Mouse (Mus musculus) forebrain, embryonic 16.5 days (tissue): ENCODE results near the gene Lmo1. TPM values are rescaled to one million over a fixed set of nuclear protein-coding genes. Genes with fewer than 3 reads are reported as not detected.

Experiments
- ATAC-seq: fragments of 200-750 bp; cut with Nextera tagmentation; 2 replicates; pipeline ENCODE4 v1.8.0; 2017; ENCODE audit warnings: mild to moderate bottlenecking, moderate library complexity
- H3K27ac ChIP-seq: fragments of 300-500 bp; sonication (generic); 2 replicates; pipeline ENCODE4 v1.5.1; 2014; ENCODE audit warnings: low read length, control low read depth
- H3K27me3 ChIP-seq: fragments of 300-500 bp; sonication (generic); replicated peaks from 2 replicates; pipeline ENCODE4 v1.6.1; 2014; ENCODE audit warnings: low read length; ENCODE audit not compliant: control insufficient read depth, insufficient read depth
- H3K36me3 ChIP-seq: fragments of 300-500 bp; sonication (generic); 2 replicates; pipeline ENCODE4 v1.6.1; 2014; ENCODE audit not compliant: control insufficient read depth, insufficient read depth
- H3K4me1 ChIP-seq: fragments of 300-500 bp; sonication (generic); replicated peaks from 2 replicates; pipeline ENCODE4 v1.6.1; 2014; ENCODE audit warnings: low read length; ENCODE audit not compliant: control insufficient read depth, insufficient read depth
- H3K4me2 ChIP-seq: fragments of 300-500 bp; sonication (generic); 2 replicates; pipeline ENCODE4 v1.6.1; 2014; ENCODE audit warnings: mild to moderate bottlenecking, low read length, control low read depth
- H3K4me3 ChIP-seq: fragments of 300-500 bp; sonication (generic); replicated peaks from 2 replicates; pipeline ENCODE4 v1.5.1; 2014; ENCODE audit warnings: mild to moderate bottlenecking, low read length, control low read depth
- H3K9ac ChIP-seq: fragments of 300-500 bp; sonication (generic); replicated peaks from 2 replicates; pipeline ENCODE4 v1.6.1; 2014; ENCODE audit warnings: low read depth, low read length, control low read depth
- H3K9me3 ChIP-seq: fragments of 300-500 bp; sonication (generic); 2 replicates; pipeline ENCODE4 v1.6.1; 2016; ENCODE audit warnings: low read length; ENCODE audit not compliant: control insufficient read depth
- WGBS: fragments of 180-500 bp; shearing (Covaris S2); extraction: QIAGEN DNeasy Blood & Tissue Kit; methylation state at CpG from one replicate; pipeline ENCODE4 v1.1.7; 2014; 5-methylcytosine and 5-hydroxymethylcytosine counted together
- polyA plus RNA-seq: library from polyadenylated mRNA; unstranded; fragments of >200 nt; fragmentation: Nextera tagmentation; extraction: Ambion mirVana; gene quantifications from 2 replicates; pipeline ENCODE4 v1.2.1, GENCODE M21; 2015

The Lmo1 gene
- polyA plus RNA-seq, 1 experiment from 2014 or later, result 64.2 TPM

GRCm38 (mm10) chr7:109176688-109177087, 1.7 kb upstream of the Lmo1 start:
- Histone ChIP-seq H3K4me2 (no peak overlapping the region), H3K9me3 (no peaks in the 10 kb centered on the region), H3K36me3 (no peaks in the 10 kb centered on the region), H3K9ac (no peak overlapping the region), H3K4me3 (no peak overlapping the region), H3K27ac (peak overlapping the region; percentile 88), H3K4me1 (peaks cover 45% of the 10 kb centered on the region), H3K27me3 (peaks cover 24% of the 10 kb centered on the region)
- WGBS, result 7% methylated on average over 3 of the region's 3 CpGs
- ATAC-seq, result peak; percentile 60

GRCm38 (mm10) chr7:109175670-109176625, 941 bp upstream of the Lmo1 start:
- Histone ChIP-seq H3K9ac (peak overlapping the region; percentile 90), H3K4me2 (peak overlapping the region; percentile 87), H3K27ac (peak overlapping the region; percentile 88), H3K4me3 (peak overlapping the region; percentile 73), H3K27me3 (peaks cover 22% of the 10 kb centered on the region), H3K4me1 (peaks cover 45% of the 10 kb centered on the region), H3K36me3 (no peaks in the 10 kb centered on the region), H3K9me3 (no peaks in the 10 kb centered on the region)
- WGBS, result under 1% methylated on average over 13 of the region's 13 CpGs
- ATAC-seq, result peak; percentile 57

- Histone ChIP-seq H3K4me1 (peaks cover 45% of the 10 kb centered on the region), H3K9me3 (no peaks in the 10 kb centered on the region), H3K27ac (peak overlapping the region; percentile 88), H3K4me3 (peak overlapping the region; percentile 73), H3K4me2 (peak overlapping the region; percentile 87), H3K9ac (peak overlapping the region; percentile 90), H3K27me3 (peaks cover 17% of the 10 kb centered on the region), H3K36me3 (no peaks in the 10 kb centered on the region)
- peak; percentile 9 for ATAC-seq
- whole genome bisulfite sequencing, result 1% methylated on average over 31 of the region's 31 CpGs
Measured at GRCm38 (mm10) chr7:109174337-109174948, 564 bp downstream of the Lmo1 start.

GRCm38 (mm10) chr7:109171874-109172273, 3.1 kb downstream of the Lmo1 start:
- WGBS, result 60% methylated on average over 3 of the region's 3 CpGs
- Histone ChIP-seq H3K4me2 (no peak overlapping the region; the same call in 1 of the 2 replicates), H3K9me3 (no peaks in the 10 kb centered on the region), H3K27me3 (peaks cover 6% of the 10 kb centered on the region; the same call in 1 of the 2 replicates), H3K4me3 (no peak overlapping the region), H3K4me1 (peaks cover 63% of the 10 kb centered on the region), H3K36me3 (no peaks in the 10 kb centered on the region), H3K27ac (no peak overlapping the region), H3K9ac (no peak overlapping the region)
- ATAC-seq, result no peak

GRCm38 (mm10) chr7:109170441-109170820, 4.6 kb downstream of the Lmo1 start:
- H3K27ac ChIP-seq, result peak overlapping the region; percentile 87
- H3K4me3 ChIP-seq, result peak overlapping the region; percentile 74
- under 1% methylated on average over 17 of the region's 17 CpGs for WGBS
- ATAC-seq, result peak; percentile 61
- H3K9ac ChIP-seq, result peak overlapping the region; percentile 94
- H3K36me3 ChIP-seq, result no peaks in the 10 kb centered on the region
- H3K4me1 ChIP-seq, result peaks cover 63% of the 10 kb centered on the region
- H3K27me3 ChIP-seq, result peaks cover 6% of the 10 kb centered on the region; the same call in 1 of the 2 replicates
- H3K9me3 ChIP-seq, result no peaks in the 10 kb centered on the region
- H3K4me2 ChIP-seq, result peak overlapping the region; percentile 92

GRCm38 (mm10) chr7:109169505-109170440, 5.2 kb downstream of the Lmo1 start:
- peaks cover 69% of the 10 kb centered on the region for H3K4me1 ChIP-seq
- peak overlapping the region; percentile 94 for H3K9ac ChIP-seq
- no peaks in the 10 kb centered on the region for H3K36me3 ChIP-seq
- peak overlapping the region; percentile 74 for H3K4me3 ChIP-seq
- H3K27ac ChIP-seq, result peak overlapping the region; percentile 87
- H3K9me3 ChIP-seq, result no peaks in the 10 kb centered on the region
- peaks cover 6% of the 10 kb centered on the region; the same call in 1 of the 2 replicates for H3K27me3 ChIP-seq
- peak; percentile 9 for ATAC-seq
- H3K4me2 ChIP-seq, result peak overlapping the region; percentile 92
- under 1% methylated on average over 72 of the region's 72 CpGs for whole genome bisulfite sequencing

GRCm38 (mm10) chr7:109168716-109169115, 6.3 kb downstream of the Lmo1 start:
- Histone ChIP-seq H3K4me2 (peak overlapping the region; percentile 92), H3K27ac (no peak overlapping the region), H3K36me3 (no peaks in the 10 kb centered on the region), H3K4me1 (peaks cover 60% of the 10 kb centered on the region), H3K9me3 (no peaks in the 10 kb centered on the region), H3K27me3 (peaks cover 6% of the 10 kb centered on the region; the same call in 1 of the 2 replicates), H3K9ac (no peak overlapping the region), H3K4me3 (peak overlapping the region; percentile 74)
- WGBS, result 90% methylated on average over 7 of the region's 7 CpGs
- ATAC-seq, result no peak

- Histone ChIP-seq H3K4me3 (peak overlapping the region; percentile 17), H3K4me1 (peaks cover 43% of the 10 kb centered on the region), H3K9me3 (no peaks in the 10 kb centered on the region), H3K27ac (no peak overlapping the region; the same call in 1 of the 2 replicates), H3K4me2 (peak overlapping the region; percentile 43), H3K27me3 (no peaks in the 10 kb centered on the region), H3K9ac (peak overlapping the region; percentile 28), H3K36me3 (no peaks in the 10 kb centered on the region)
- ATAC-seq, result peak; percentile 60
- WGBS, result 15% methylated on average over 17 of the region's 17 CpGs
Measured at GRCm38 (mm10) chr7:109165931-109166585, 8.9 kb downstream of the Lmo1 start.
